Mouse (Mus musculus) forebrain, embryonic 15.5 days (tissue): ENCODE data around the gene Nr4a1. TPM values are rescaled to one million over a fixed set of nuclear protein-coding genes. Genes with fewer than 3 reads are reported as not detected.

Source experiments
- ATAC-seq: fragments of 200-750 bp; cut with Nextera tagmentation; replicated peaks from 2 replicates; pipeline ENCODE4 v1.8.0; 2017; ENCODE audit warnings: mild to moderate bottlenecking, moderate TSS enrichment, moderate library complexity
- H3K27ac ChIP-seq: fragments of 300-500 bp; sonication (generic); replicated peaks from 2 replicates; pipeline ENCODE4 v1.5.1; 2015; ENCODE audit warnings: mild to moderate bottlenecking, inconsistent platforms
- H3K27me3 ChIP-seq: fragments of 300-500 bp; sonication (generic); 2 replicates; pipeline ENCODE4 v1.6.1; 2015; ENCODE audit warnings: inconsistent platforms
- H3K36me3 ChIP-seq: fragments of 300-500 bp; sonication (generic); 2 replicates; pipeline ENCODE4 v1.6.1; 2015; ENCODE audit warnings: mild to moderate bottlenecking, inconsistent platforms
- H3K4me1 ChIP-seq: fragments of 300-500 bp; sonication (generic); 2 replicates; pipeline ENCODE4 v1.6.1; 2015; ENCODE audit warnings: inconsistent platforms
- H3K4me2 ChIP-seq: fragments of 300-500 bp; sonication (generic); replicated peaks from 2 replicates; pipeline ENCODE4 v1.6.1; 2015; ENCODE audit warnings: mild to moderate bottlenecking, inconsistent platforms
- H3K4me3 ChIP-seq: fragments of 300-500 bp; sonication (generic); 2 replicates; pipeline ENCODE4 v1.5.1; 2015; ENCODE audit warnings: mild to moderate bottlenecking, inconsistent platforms
- H3K9ac ChIP-seq: fragments of 300-500 bp; sonication (generic); replicated peaks from 2 replicates; pipeline ENCODE4 v1.6.1; 2015; ENCODE audit warnings: mild to moderate bottlenecking, inconsistent platforms
- H3K9me3 ChIP-seq: fragments of 300-500 bp; sonication (generic); 2 replicates; pipeline ENCODE4 v1.6.1; 2016; ENCODE audit warnings: inconsistent platforms
- WGBS: fragments of 180-500 bp; shearing (Covaris S2); methylation state at CpG from one replicate; pipeline ENCODE4 v1.1.7; 2015; ENCODE audit warnings: mixed read lengths; 5-methylcytosine and 5-hydroxymethylcytosine counted together
- polyA plus RNA-seq: library from polyadenylated mRNA; unstranded; fragments of >200 nt; fragmentation: Nextera tagmentation; extraction: Ambion mirVana; gene quantifications from 2 replicates; pipeline ENCODE4 v1.2.1, GENCODE M21; 2015

The Nr4a1 gene
- polyA plus RNA-seq, 1 experiment from 2014 or later, result 3.7 TPM

- no peak overlapping the region for H3K27ac ChIP-seq
- H3K4me1 ChIP-seq, result 0 out of 2 replicates have a peak, but pooled peaks cover 5% of the 10 kb centered on the region
- ATAC-seq, result no peak
- H3K9ac ChIP-seq, result no peak overlapping the region
- H3K4me2 ChIP-seq, result no peak overlapping the region
- H3K9me3 ChIP-seq, result no peaks in the 10 kb centered on the region
- H3K27me3 ChIP-seq, result no peaks in the 10 kb centered on the region
- H3K4me3 ChIP-seq, result no peak overlapping the region
- H3K36me3 ChIP-seq, result 0 out of 2 replicates have a peak, but pooled peaks cover 3% of the 10 kb centered on the region
- WGBS, result 68% methylated on average over 5 of the region's 5 CpGs
Observed at GRCm38 (mm10) chr15:101278589-101278988, 24.5 kb downstream of the Nr4a1 start.

- peaks cover 6% of the 10 kb centered on the region; the same call in 1 of the 2 replicates for H3K4me1 ChIP-seq
- H3K4me2 ChIP-seq, result no peak overlapping the region
- no peak overlapping the region for H3K4me3 ChIP-seq
- no peaks in the 10 kb centered on the region for H3K9me3 ChIP-seq
- H3K27ac ChIP-seq, result no peak overlapping the region
- 76% methylated on average over 12 of the region's 12 CpGs for WGBS
- no peak for ATAC-seq
- no peak overlapping the region for H3K9ac ChIP-seq
- H3K27me3 ChIP-seq, result no peaks in the 10 kb centered on the region
- no peaks in the 10 kb centered on the region for H3K36me3 ChIP-seq
Observed at GRCm38 (mm10) chr15:101279430-101279999, 25.4 kb downstream of the Nr4a1 start.

GRCm38 (mm10) chr15:101282471-101282870, 28.4 kb downstream of the Nr4a1 start:
- Histone ChIP-seq H3K36me3 (peaks cover 7% of the 10 kb centered on the region), H3K27ac (no peak overlapping the region), H3K4me3 (no peak overlapping the region), H3K4me1 (peaks cover 19% of the 10 kb centered on the region), H3K4me2 (no peak overlapping the region), H3K9me3 (no peaks in the 10 kb centered on the region), H3K9ac (no peak overlapping the region), H3K27me3 (no peaks in the 10 kb centered on the region)
- ATAC-seq, result no peak
- 82% methylated on average over 5 of the region's 5 CpGs for WGBS

DNA sequence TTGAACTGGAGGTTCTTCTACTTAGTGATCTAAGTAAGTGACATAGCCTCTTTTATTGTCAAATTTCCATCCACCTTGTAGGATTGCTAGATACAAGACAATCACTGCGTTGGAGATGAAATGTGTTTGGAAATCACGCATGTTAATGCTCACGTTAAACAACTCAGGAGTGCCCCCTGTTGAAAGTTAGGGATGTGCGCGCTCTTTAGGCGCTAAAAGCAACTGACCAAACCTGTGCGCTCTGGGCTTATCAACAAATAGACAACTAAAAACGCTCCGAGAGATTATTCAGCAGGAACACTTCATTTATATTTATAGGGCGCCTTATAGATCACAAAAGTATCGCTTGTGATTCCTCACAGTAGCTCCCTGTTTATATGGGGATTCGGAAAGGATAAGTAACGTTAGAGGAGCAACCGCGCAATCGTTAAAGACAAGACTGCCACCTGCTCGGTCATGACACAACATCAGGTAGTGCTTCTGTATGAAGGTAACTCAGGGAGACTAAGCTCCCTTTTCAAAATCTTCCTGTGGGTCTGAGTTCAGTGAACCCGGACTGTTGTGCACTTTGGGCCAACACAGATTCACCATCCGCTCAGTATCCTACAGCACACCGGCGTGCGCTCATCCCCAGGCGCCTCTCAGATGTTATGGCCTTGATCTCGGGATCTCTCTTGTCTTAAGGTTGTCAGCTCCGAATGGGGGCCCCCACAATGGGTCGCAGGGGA, 29.3 kb downstream of the Nr4a1 start:
- peak overlapping the region; percentile 83 for H3K9ac ChIP-seq
- no peaks in the 10 kb centered on the region for H3K27me3 ChIP-seq
- peaks cover 16% of the 10 kb centered on the region for H3K36me3 ChIP-seq
- H3K4me1 ChIP-seq, result peaks cover 19% of the 10 kb centered on the region
- no peaks in the 10 kb centered on the region for H3K9me3 ChIP-seq
- H3K4me3 ChIP-seq, result peak overlapping the region; percentile 75
- peak; percentile 67 for ATAC-seq
- WGBS, result 1% methylated on average over 26 of the region's 26 CpGs
- H3K4me2 ChIP-seq, result peak overlapping the region; percentile 89
- H3K27ac ChIP-seq, result peak overlapping the region; percentile 77

DNA sequence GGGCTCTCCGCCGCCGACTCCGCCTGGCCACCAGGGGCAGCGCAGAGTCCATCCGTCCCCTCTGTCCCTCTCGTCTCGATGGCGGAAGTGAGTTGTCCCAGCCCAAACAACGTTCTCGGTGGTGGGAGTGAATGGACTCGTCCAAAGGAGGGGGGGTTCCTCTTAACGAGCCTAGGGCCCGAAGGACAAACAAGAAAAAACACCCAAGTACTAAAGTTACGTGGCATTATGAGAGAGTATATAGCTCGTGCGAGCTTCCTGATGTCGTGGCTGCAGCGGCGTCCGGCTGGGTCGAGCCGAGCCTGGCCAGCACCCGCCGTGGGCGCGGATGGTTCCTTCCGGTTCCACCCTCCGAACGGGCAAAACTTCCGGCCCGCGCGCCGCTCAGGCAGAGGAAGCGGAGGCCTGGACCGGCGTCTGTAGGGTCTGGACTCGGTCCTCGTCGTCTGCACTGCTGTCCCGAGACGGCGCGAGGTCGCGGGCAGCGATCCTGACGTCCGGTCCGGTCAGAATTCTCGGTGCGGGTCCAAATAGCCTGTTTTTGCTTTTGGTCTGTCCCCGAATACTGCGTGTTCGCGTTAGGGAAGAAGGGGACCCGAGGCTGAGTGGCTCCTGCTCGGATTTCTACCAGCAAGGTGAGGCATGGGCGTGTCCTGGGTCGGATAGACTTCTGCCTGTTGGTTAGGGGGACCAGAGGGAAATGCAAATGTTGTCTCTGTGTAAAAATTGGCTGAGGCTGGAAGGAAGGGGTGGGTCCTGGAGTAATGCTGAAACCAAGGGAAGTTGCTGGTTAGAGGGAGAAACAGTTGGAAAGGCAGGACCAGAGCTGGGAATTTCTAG, 30.1 kb downstream of the Nr4a1 start, which contains the start of gene Atg101:
Gene Atg101, plus strand, starts transcription at position 362 of the 840 bp plus-strand sequence.
- under 1% methylated on average over 61 of the region's 61 CpGs for WGBS
- peak; percentile 95 for ATAC-seq

GRCm38 (mm10) chr15:101286129-101286770, 32.2 kb downstream of the Nr4a1 start:
- Histone ChIP-seq H3K4me2 (no peak overlapping the region), H3K27me3 (no peaks in the 10 kb centered on the region), H3K9ac (no peak overlapping the region), H3K9me3 (no peaks in the 10 kb centered on the region), H3K4me3 (no peak overlapping the region), H3K4me1 (peaks cover 19% of the 10 kb centered on the region), H3K27ac (no peak overlapping the region), H3K36me3 (peaks cover 44% of the 10 kb centered on the region)
- WGBS, result 68% methylated on average over 9 of the region's 9 CpGs
- no peak for ATAC-seq

More for the DNA sequence above, 30.1 kb downstream of the Nr4a1 start, which contains the start of gene Atg101:
- Histone ChIP-seq H3K9ac (peak within 1 kb of the TSS; percentile 83), H3K4me1 (peaks cover 19% of the 10 kb centered on the region), H3K36me3 (peaks cover 24% of the 10 kb centered on the region), H3K27me3 (no peaks in the 10 kb centered on the region), H3K4me2 (peak within 1 kb of the TSS; percentile 89), H3K27ac (peak within 1 kb of the TSS; percentile 77), H3K4me3 (peak within 1 kb of the TSS; percentile 75), H3K9me3 (no peaks in the 10 kb centered on the region)

DNA sequence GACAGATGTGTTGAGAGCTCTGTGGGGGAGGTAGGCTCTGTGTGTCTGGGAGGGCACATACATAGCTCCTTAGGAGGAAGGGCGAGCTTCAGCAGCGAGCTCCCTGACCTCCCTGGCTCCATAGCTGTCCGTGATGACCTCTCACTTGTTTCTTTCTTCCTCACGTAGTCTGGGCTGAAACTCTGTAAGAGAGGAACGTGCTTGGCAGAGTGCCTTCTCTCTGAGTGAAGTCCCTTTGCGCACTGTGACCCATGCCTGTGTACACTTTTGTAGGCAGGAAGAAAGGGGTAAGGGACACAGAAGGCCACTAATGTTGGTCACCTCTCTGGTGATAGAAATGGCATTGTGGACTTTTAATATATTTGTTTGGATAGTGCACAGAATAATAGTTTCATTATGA, 33.3 kb downstream of the Nr4a1 start:
- Histone ChIP-seq H3K4me1 (peaks cover 19% of the 10 kb centered on the region), H3K9ac (no peak overlapping the region), H3K36me3 (peaks cover 50% of the 10 kb centered on the region), H3K4me2 (no peak overlapping the region), H3K27ac (no peak overlapping the region), H3K9me3 (no peaks in the 10 kb centered on the region), H3K4me3 (no peak overlapping the region), H3K27me3 (no peaks in the 10 kb centered on the region)
- no peak for ATAC-seq
- 92% methylated on average over 6 of the region's 6 CpGs for WGBS

- peaks cover 5% of the 10 kb centered on the region for H3K4me1 ChIP-seq
- H3K36me3 ChIP-seq, result peaks cover 52% of the 10 kb centered on the region
- no peak overlapping the region for H3K9ac ChIP-seq
- no peaks in the 10 kb centered on the region for H3K27me3 ChIP-seq
- no peak overlapping the region for H3K4me3 ChIP-seq
- no peak overlapping the region for H3K27ac ChIP-seq
- 94% methylated on average over 15 of the region's 15 CpGs for WGBS
- H3K9me3 ChIP-seq, result no peaks in the 10 kb centered on the region
- H3K4me2 ChIP-seq, result no peak overlapping the region
- no peak for ATAC-seq
Observed at GRCm38 (mm10) chr15:101290354-101290753, 36.3 kb downstream of the Nr4a1 start.

- H3K4me3 ChIP-seq, result no peak overlapping the region
- peaks cover 50% of the 10 kb centered on the region for H3K36me3 ChIP-seq
- H3K27ac ChIP-seq, result no peak overlapping the region
- H3K27me3 ChIP-seq, result no peaks in the 10 kb centered on the region
- no peaks in the 10 kb centered on the region for H3K9me3 ChIP-seq
- H3K9ac ChIP-seq, result no peak overlapping the region
- 89% methylated on average over 3 of the region's 3 CpGs for WGBS
- no peak overlapping the region for H3K4me2 ChIP-seq
- ATAC-seq, result no peak
- H3K4me1 ChIP-seq, result no peaks in the 10 kb centered on the region
Observed at GRCm38 (mm10) chr15:101292012-101292411, 37.9 kb downstream of the Nr4a1 start.

GRCm38 (mm10) chr15:101293025-101293621, 39.1 kb downstream of the Nr4a1 start, which contains the start of gene 6030408B16Rik:
6030408B16Rik (plus strand) TSS chr15:101293212.
- ATAC-seq, result no peak
- Histone ChIP-seq H3K27ac (no peak within 1 kb of the TSS), H3K9me3 (no peaks in the 10 kb centered on the region), H3K9ac (no peak within 1 kb of the TSS), H3K4me3 (no peak within 1 kb of the TSS), H3K36me3 (peaks cover 38% of the 10 kb centered on the region), H3K4me1 (no peaks in the 10 kb centered on the region), H3K27me3 (no peaks in the 10 kb centered on the region), H3K4me2 (no peak within 1 kb of the TSS)
- 73% methylated on average over 18 of the region's 18 CpGs for WGBS
